Mouse (Mus musculus) MEL (cell line): ENCODE measurements around the gene Tubg1. TPM values are rescaled to one million over a fixed set of nuclear protein-coding genes. Genes with fewer than 3 reads are reported as not detected.

Source experiments
- DNase-seq: peaks from one replicate; pipeline ENCODE4 v3.0.0; 2011; ENCODE audit warnings: low read depth, low spot score
- H3K27ac ChIP-seq: 2 replicates; pipeline ENCODE4 v1.5.1; 2012; ENCODE audit warnings: low read depth, mild to moderate bottlenecking, control low read depth, low read length, moderate library complexity; ENCODE audit not compliant: control insufficient read depth
- H3K27me3 ChIP-seq, 2 experiments: fragments of 150-350 bp in 1 of 2; sonication (generic) in 1 of 2; 2 replicates each; pipeline ENCODE4 v1.6.1; 2012; ENCODE audit warnings: low read length in 2 of 2, mild to moderate bottlenecking in 2 of 2, improper control_type of control experiment in 1 of 2, moderate library complexity in 1 of 2; ENCODE audit not compliant: insufficient read depth in 2 of 2, control insufficient read depth in 1 of 2
- H3K36me3 ChIP-seq, 2 experiments: 2 replicates each; pipeline ENCODE4 v1.6.1; 2012 to 2014; ENCODE audit warnings: low read length in 2 of 2, improper control_type of control experiment in 1 of 2, inconsistent platforms in 1 of 2, mild to moderate bottlenecking in 1 of 2; ENCODE audit not compliant: insufficient read depth in 2 of 2, control insufficient read depth in 1 of 2
- H3K4me1 ChIP-seq, 2 experiments: fragments of 150-350 bp in 1 of 2; sonication (generic) in 1 of 2; 2 replicates each; pipeline ENCODE4 v1.6.1; 2012; ENCODE audit warnings: low read length in 2 of 2, improper control_type of control experiment in 1 of 2, mild to moderate bottlenecking in 1 of 2; ENCODE audit not compliant: insufficient read depth in 2 of 2, control insufficient read depth in 1 of 2
- H3K4me3 ChIP-seq, 2 experiments: fragments of 150-350 bp in 1 of 2; sonication (generic) in 1 of 2; 2 replicates each; pipeline ENCODE4 v1.5.1; 2012; ENCODE audit warnings: low read depth in 2 of 2, low read length in 2 of 2, mild to moderate bottlenecking in 2 of 2, moderate library complexity in 2 of 2, control low read depth in 1 of 2, improper control_type of control experiment in 1 of 2; ENCODE audit not compliant: control insufficient read depth in 1 of 2, insufficient read depth in 1 of 2
- H3K79me2 ChIP-seq: 2 replicates; pipeline ENCODE4 v1.6.1; 2012; ENCODE audit warnings: mild to moderate bottlenecking, low read length, moderate library complexity; ENCODE audit not compliant: control insufficient read depth, poor library complexity, insufficient read depth
- H3K9ac ChIP-seq: 2 replicates; pipeline ENCODE4 v1.6.1; 2012; ENCODE audit warnings: low read depth, mild to moderate bottlenecking, control low read depth, low read length, moderate library complexity; ENCODE audit not compliant: control insufficient read depth, poor library complexity, severe bottlenecking
- H3K9me3 ChIP-seq: fragments of 150-350 bp; sonication (generic); replicated peaks from 2 replicates; pipeline ENCODE4 v1.6.1; 2012; ENCODE audit warnings: mild to moderate bottlenecking, low read length, improper control_type of control experiment, moderate library complexity; ENCODE audit not compliant: insufficient read depth
- BHLHE40 ChIP-seq: IDR thresholded peaks from 2 replicates; pipeline ENCODE4 v1.6.1; 2012; ENCODE audit warnings: low read depth, mild to moderate bottlenecking, inconsistent platforms, low read length, improper control_type of control experiment, borderline replicate concordance
- CHD1 ChIP-seq: IDR thresholded peaks from 2 replicates; pipeline ENCODE4 v1.6.1; 2012; ENCODE audit warnings: low read depth, mild to moderate bottlenecking, inconsistent platforms, low read length, improper control_type of control experiment
- CHD2 ChIP-seq: IDR thresholded peaks from 2 replicates; pipeline ENCODE4 v1.6.1; 2011; ENCODE audit warnings: low read length, improper control_type of control experiment
- CTCF ChIP-seq, 3 experiments: IDR thresholded peaks in 2 of 3; conservative IDR thresholded peaks in 1 of 3; 2 replicates each; pipeline ENCODE4 v1.5.1; 2011 to 2012; ENCODE audit warnings: low read length in 3 of 3, low read depth in 2 of 3, mild to moderate bottlenecking in 2 of 3, improper control_type of control experiment in 1 of 3, inconsistent platforms in 1 of 3, mixed read lengths in 1 of 3, moderate library complexity in 1 of 3; ENCODE audit not compliant: control insufficient read depth in 1 of 3, insufficient read depth in 1 of 3, poor library complexity in 1 of 3, severe bottlenecking in 1 of 3
- ELF1 ChIP-seq: IDR thresholded peaks from 2 replicates; pipeline ENCODE4 v1.6.1; 2014; ENCODE audit warnings: low read depth, mild to moderate bottlenecking, inconsistent platforms, low read length, improper control_type of control experiment, moderate library complexity
- EP300 ChIP-seq, 2 experiments: IDR thresholded peaks; 2 replicates each; pipeline ENCODE4 v1.6.1; 2011; ENCODE audit warnings: improper control_type of control experiment in 2 of 2, low read length in 2 of 2, low read depth in 1 of 2, mild to moderate bottlenecking in 1 of 2
- ETS1 ChIP-seq: IDR thresholded peaks from 2 replicates; pipeline ENCODE4 v1.6.1; 2012; ENCODE audit warnings: low read depth, mild to moderate bottlenecking, inconsistent platforms, low read length, improper control_type of control experiment, moderate library complexity
- GABPA ChIP-seq: IDR thresholded peaks from 2 replicates; pipeline ENCODE4 v1.6.1; 2012; ENCODE audit warnings: low read depth, mild to moderate bottlenecking, inconsistent platforms, low read length, improper control_type of control experiment, moderate library complexity
- GATA1 ChIP-seq: IDR thresholded peaks from 2 replicates; pipeline ENCODE4 v1.6.1; 2011; ENCODE audit warnings: low read depth, low read length, improper control_type of control experiment
- HCFC1 ChIP-seq: IDR thresholded peaks from 2 replicates; pipeline ENCODE4 v1.6.1; 2012; ENCODE audit warnings: low read depth, mild to moderate bottlenecking, inconsistent platforms, low read length, improper control_type of control experiment, moderate library complexity
- JUND ChIP-seq: IDR thresholded peaks from 2 replicates; pipeline ENCODE4 v1.6.1; 2011; ENCODE audit warnings: low read depth, mild to moderate bottlenecking, improper control_type of control experiment, low read length
- KAT2A ChIP-seq: conservative IDR thresholded peaks from 2 replicates; pipeline ENCODE4 v1.6.1; 2012; ENCODE audit warnings: low read depth, low read length, improper control_type of control experiment, inconsistent platforms
- MAZ ChIP-seq: IDR thresholded peaks from 2 replicates; pipeline ENCODE4 v1.6.1; 2012; ENCODE audit warnings: low read depth, mild to moderate bottlenecking, inconsistent platforms, low read length, improper control_type of control experiment
- MEF2A ChIP-seq: IDR thresholded peaks from 2 replicates; pipeline ENCODE4 v1.6.1; 2014; ENCODE audit warnings: low read depth, mild to moderate bottlenecking, inconsistent platforms, low read length, improper control_type of control experiment; ENCODE audit not compliant: poor library complexity, insufficient replicate concordance, severe bottlenecking; ENCODE audit errors: extremely low read depth
- MYB ChIP-seq: IDR thresholded peaks from 2 replicates; pipeline ENCODE4 v1.6.1; 2011; ENCODE audit warnings: mild to moderate bottlenecking, low read depth, low read length, improper control_type of control experiment
- POLR2A ChIP-seq, 2 experiments: IDR thresholded peaks; 2 replicates each; pipeline ENCODE4 v1.6.1; 2011 to 2012; ENCODE audit warnings: low read length in 2 of 2, mild to moderate bottlenecking in 2 of 2, control low read depth in 1 of 2, improper control_type of control experiment in 1 of 2, low read depth in 1 of 2, moderate library complexity in 1 of 2; ENCODE audit not compliant: control insufficient read depth in 1 of 2, insufficient read depth in 1 of 2, poor library complexity in 1 of 2
- POLR2AphosphoS2 ChIP-seq: IDR thresholded peaks from 2 replicates; pipeline ENCODE4 v1.6.1; 2011; ENCODE audit warnings: low read length, improper control_type of control experiment
- POLR2AphosphoS5 ChIP-seq: IDR thresholded peaks from 2 replicates; pipeline ENCODE4 v1.6.1; 2012; ENCODE audit warnings: low read depth, borderline replicate concordance, mild to moderate bottlenecking, inconsistent platforms, low read length, moderate library complexity, mixed read lengths
- RAD21 ChIP-seq: IDR thresholded peaks from 2 replicates; pipeline ENCODE4 v1.6.1; 2011; ENCODE audit warnings: mild to moderate bottlenecking, low read depth, low read length, improper control_type of control experiment
- RCOR1 ChIP-seq: IDR thresholded peaks from 2 replicates; pipeline ENCODE4 v1.6.1; 2012; ENCODE audit warnings: low read depth, mild to moderate bottlenecking, inconsistent platforms, low read length, improper control_type of control experiment
- SIN3A ChIP-seq: IDR thresholded peaks from 2 replicates; pipeline ENCODE4 v1.6.1; 2012; ENCODE audit warnings: low read length, improper control_type of control experiment, inconsistent platforms
- TCF12 ChIP-seq: IDR thresholded peaks from 2 replicates; pipeline ENCODE4 v1.6.1; 2014; ENCODE audit warnings: low read depth, mild to moderate bottlenecking, inconsistent platforms, low read length, improper control_type of control experiment, moderate library complexity
- UBTF ChIP-seq: IDR thresholded peaks from 2 replicates; pipeline ENCODE4 v1.6.1; 2012; ENCODE audit warnings: low read depth, mild to moderate bottlenecking, inconsistent platforms, low read length, improper control_type of control experiment, moderate library complexity, borderline replicate concordance; ENCODE audit not compliant: insufficient read depth
- USF1 ChIP-seq: IDR thresholded peaks from 2 replicates; pipeline ENCODE4 v1.6.1; 2014; ENCODE audit warnings: low read depth, mild to moderate bottlenecking, inconsistent platforms, low read length, improper control_type of control experiment, moderate library complexity
- ZC3H11A ChIP-seq: IDR thresholded peaks from 2 replicates; pipeline ENCODE4 v1.6.1; 2012; ENCODE audit warnings: low read depth, mild to moderate bottlenecking, inconsistent platforms, low read length, improper control_type of control experiment
- ZKSCAN1 ChIP-seq: IDR thresholded peaks from 2 replicates; pipeline ENCODE4 v1.6.1; 2012; ENCODE audit warnings: low read depth, mild to moderate bottlenecking, inconsistent platforms, low read length, improper control_type of control experiment, moderate library complexity
- ZMIZ1 ChIP-seq: IDR thresholded peaks from 2 replicates; pipeline ENCODE4 v1.6.1; 2012; ENCODE audit warnings: low read depth, mild to moderate bottlenecking, inconsistent platforms, low read length, improper control_type of control experiment, moderate library complexity
- ZNF384 ChIP-seq: IDR thresholded peaks from 2 replicates; pipeline ENCODE4 v1.6.1; 2012; ENCODE audit warnings: low read depth, mild to moderate bottlenecking, inconsistent platforms, low read length, improper control_type of control experiment
- polyA plus RNA-seq, 2 experiments: library from polyadenylated mRNA; stranded (reverse) in 1 of 2; unstranded in 1 of 2; fragments of >175 nt in 1 of 2; fragments of >200 nt in 1 of 2; gene quantifications; 2 replicates each; pipeline versions ENCODE4 v1.2.1 to v1.2.4; 2012; ENCODE audit warnings: low replicate concordance in 2 of 2, low read depth in 1 of 2; ENCODE audit not compliant: insufficient read length in 2 of 2, insufficient read depth in 1 of 2, missing spikeins in 1 of 2
- total RNA-seq: library from RNA; depleted of rRNA; stranded (reverse); fragments of 300-350 nt; gene quantifications from 2 replicates; pipeline ENCODE4 v1.2.3, GENCODE M21; 2012

Gene Tubg1
- total and polyA plus RNA-seq, 3 experiments, result 60.0 to 183 (median 125) TPM

GRCm38 (mm10) chr11:101170354-101170810 lies 50.6 kb downstream of the Tubg1 start, which contains the start of gene Cntnap1:
Cntnap1 (plus strand) TSS chr11:101170523.
- H3K9me3 ChIP-seq, result no peaks in the 10 kb centered on the region
- DNase-seq, result no peak
- H3K4me1 ChIP-seq, result peaks cover 0 to 19% of the 10 kb centered on the region in 2 experiments; a peak in 2 of 4 replicates
- peak within 1 kb of the TSS; percentile 79 to 87 for H3K4me3 ChIP-seq
- H3K27ac ChIP-seq, result no peak within 1 kb of the TSS
- H3K27me3 ChIP-seq, result peaks cover 0 to 4% of the 10 kb centered on the region in 2 experiments; a peak in 2 of 4 replicates
- H3K79me2 ChIP-seq, result no peaks in the 10 kb centered on the region; the same call in 1 of the 2 replicates
- H3K36me3 ChIP-seq, result peaks cover 0 to 6% of the 10 kb centered on the region in 2 experiments; a peak in 2 of 4 replicates
- TF ChIP-seq MAZ (no peak), CHD2 (no peak), RAD21 (no peak), CHD1 (no peak), POLR2A (IDR thresholded peaks at IDR 0.05; ENCODE audit: control insufficient read depth in 1 of 2, insufficient read depth in 1 of 2, low read depth in 1 of 2, low read length in 2 of 2, poor library complexity in 1 of 2) (0 out of 4 replicates have a peak, but pooled peaks of 1 of the 2 experiments have one; percentile 14)
- H3K9ac ChIP-seq, result peak within 1 kb of the TSS; percentile 77

GRCm38 (mm10) chr11:101170811-101171610 lies 51.3 kb downstream of the Tubg1 start, which contains the start of gene Plekhh3:
Plekhh3 (minus strand) TSS chr11:101171351.
- Histone ChIP-seq H3K4me1 (peaks cover 0 to 19% of the 10 kb centered on the region in 2 experiments; a peak in 2 of 4 replicates), H3K27me3 (peaks cover 0 to 4% of the 10 kb centered on the region in 2 experiments; a peak in 2 of 4 replicates), H3K36me3 (peaks cover 0 to 6% of the 10 kb centered on the region in 2 experiments; a peak in 2 of 4 replicates), H3K4me3 (peak within 1 kb of the TSS; percentile 79 to 87), H3K79me2 (no peaks in the 10 kb centered on the region; the same call in 1 of the 2 replicates), H3K27ac (no peak within 1 kb of the TSS), H3K9ac (peak within 1 kb of the TSS; percentile 77), H3K9me3 (no peaks in the 10 kb centered on the region)
- DNase-seq, result peak; percentile 100
- TF ChIP-seq EP300 (IDR thresholded peaks at IDR 0.05; ENCODE audit: low read depth in 1 of 2, low read length in 2 of 2) (0 out of 4 replicates have a peak, but pooled peaks of 1 of the 2 experiments have one; percentile 4), POLR2A (IDR thresholded peaks at IDR 0.05; ENCODE audit: control insufficient read depth in 1 of 2, insufficient read depth in 1 of 2, low read depth in 1 of 2, low read length in 2 of 2, poor library complexity in 1 of 2) (peak; percentile 43 to 53; a peak in 1 of 4 replicates), GATA1 (no peak), ZKSCAN1 (no peak), TCF12 (0 out of 2 replicates have a peak, but pooled peaks have one; percentile 22), RAD21 (no peak), POLR2AphosphoS2 (no peak), ZMIZ1 (no peak), USF1 (peak; percentile 86), ELF1 (no peak), KAT2A (no peak), RCOR1 (no peak), HCFC1 (no peak), SIN3A (no peak; the same call in 1 of the 2 replicates), ZC3H11A (no peak), MEF2A (no peak), BHLHE40 (no peak), POLR2AphosphoS5 (no peak), GABPA (no peak), ETS1 (peak; percentile 31; the same call in 1 of the 2 replicates), MYB (no peak), JUND (no peak), ZNF384 (no peak), CTCF (IDR thresholded peaks at IDR 0.05 in 2 of 3, conservative IDR thresholded peaks at IDR 0.05 in 1 of 3; ENCODE audit: control insufficient read depth in 1 of 3, insufficient read depth in 1 of 3, low read depth in 2 of 3, low read length in 3 of 3, poor library complexity in 1 of 3, severe bottlenecking in 1 of 3) (no peak), UBTF (no peak)
